Mouse (Mus musculus) myocyte (in vitro differentiated cells): Measurements from ENCODE around the gene Bcl2l1.

Experiments
- POLR2A ChIP-seq: IDR thresholded peaks from one replicate; pipeline ENCODE4 v1.6.1; 2011; ENCODE audit warnings: low read depth, mild to moderate bottlenecking, control low read depth, moderate library complexity; ENCODE audit not compliant: insufficient read length
- POLR2AphosphoS2 ChIP-seq: IDR thresholded peaks from one replicate; pipeline ENCODE4 v1.6.1; 2011; ENCODE audit warnings: low read depth, control low read depth; ENCODE audit not compliant: insufficient read length

DNA sequence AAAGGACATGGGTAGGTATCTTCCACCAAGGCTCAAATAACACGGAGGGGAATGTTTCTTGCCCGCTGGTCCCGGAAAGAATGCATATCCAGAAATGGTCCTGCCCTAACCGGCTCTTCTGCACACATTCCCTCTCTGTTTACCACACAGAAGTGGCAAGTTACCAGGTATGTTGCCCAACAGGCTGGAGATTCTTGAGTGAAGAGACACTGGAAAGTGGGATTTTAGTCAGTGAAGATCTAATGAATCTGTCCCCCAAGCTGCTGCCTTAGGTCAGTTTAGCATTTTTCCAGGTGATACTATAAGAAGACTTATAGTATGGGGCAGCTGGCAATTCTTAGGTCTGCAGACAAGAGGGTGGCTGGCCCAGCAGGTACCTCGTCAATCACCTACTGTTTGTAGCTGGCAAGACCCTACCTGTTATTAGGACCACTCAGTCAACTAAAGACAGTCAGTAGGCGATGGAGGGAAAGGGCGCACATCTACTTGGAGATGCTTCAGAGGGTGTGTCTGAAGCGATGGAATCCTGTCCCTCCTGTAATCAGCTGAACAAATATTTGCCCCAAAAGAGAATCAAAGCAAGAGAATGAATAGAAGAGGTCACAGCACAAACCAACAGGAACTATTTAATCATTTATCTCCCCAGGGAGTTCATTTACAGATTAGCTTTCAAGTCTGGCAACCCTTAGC lies 4.1 kb downstream of the Bcl2l1 start:
- TF ChIP-seq POLR2A = no peak
- TF ChIP-seq POLR2AphosphoS2 = no peak
